ENCODE assay signal across 18 mouse cellular contexts in the genomic region with DNA sequence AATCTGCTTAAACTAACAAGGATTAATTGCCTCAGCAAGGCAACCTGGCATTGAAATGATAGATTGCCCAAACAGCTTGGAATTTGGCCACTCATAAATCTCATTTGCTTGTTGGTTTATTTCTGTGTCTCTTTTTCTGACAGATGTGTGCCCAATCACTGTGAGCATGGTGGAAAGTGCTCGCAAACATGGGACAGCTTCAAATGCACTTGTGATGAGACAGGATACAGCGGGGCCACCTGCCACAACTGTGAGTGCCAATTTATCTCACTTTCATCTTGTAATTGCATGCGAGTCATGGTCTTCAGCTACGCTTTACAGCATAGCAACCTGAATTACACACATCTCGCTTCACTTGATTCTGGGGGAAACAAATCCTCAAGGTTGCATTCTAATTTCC.
A peak's percentile ranks its signal among the peaks of the same experiment; 100 is the strongest.
DNase-seq lines count a peak whose midpoint lies in the region; ATAC-seq and TF ChIP-seq lines count a peak whose summit lies in the region.
"Had no signal": no experiment of that assay in that cellular context is flagged by ENCODE, and none has a peak within 500 bp of the region (broad histone marks: within the 10 kb centered on the region; RNA-seq: fewer than 3 reads in every experiment).

No protein-coding gene starts in this region.

- H3K4me1 ChIP-seq in midbrain, embryonic 13.5 days (replicated peaks) = no peaks in the 10 kb centered on the region
- H3K4me1 ChIP-seq in midbrain, embryonic 10.5 days = no peaks in the 10 kb centered on the region
- no peaks in the 10 kb centered on the region for H3K4me1 ChIP-seq in hindbrain, embryonic 11.5 days (replicated peaks; ENCODE audit: control insufficient read depth, insufficient read depth, low read length)
- H3K4me1 ChIP-seq in midbrain, postnatal 0 days (ENCODE audit: insufficient read depth, low read length) = no peaks in the 10 kb centered on the region
- H3K4me1 ChIP-seq: limb, embryonic 10.5 days had no signal

- TF ChIP-seq CTCF in midbrain, postnatal 0 days (IDR thresholded peaks at IDR 0.05) = no peak

- H3K4me3 ChIP-seq in midbrain, embryonic 13.5 days (replicated peaks) = no peak overlapping the region
- no peak overlapping the region for H3K4me3 ChIP-seq in midbrain, embryonic 10.5 days
- no peak overlapping the region for H3K4me3 ChIP-seq in hindbrain, embryonic 11.5 days (ENCODE audit: low read depth, low read length)
- H3K4me3 ChIP-seq in midbrain, postnatal 0 days (ENCODE audit: low read depth, low read length) = no peak overlapping the region
- H3K4me3 ChIP-seq: limb, embryonic 10.5 days had no signal

- H3K9ac ChIP-seq in midbrain, embryonic 13.5 days (replicated peaks) = no peak overlapping the region
- no peak overlapping the region for H3K9ac ChIP-seq in hindbrain, embryonic 11.5 days (ENCODE audit: low read depth, low read length)
- no peak overlapping the region for H3K9ac ChIP-seq in midbrain, postnatal 0 days (replicated peaks; ENCODE audit: low read length, poor library complexity, severe bottlenecking)

- no peak overlapping the region for H3K27ac ChIP-seq in midbrain, embryonic 13.5 days
- H3K27ac ChIP-seq in midbrain, embryonic 10.5 days (replicated peaks) = no peak overlapping the region
- no peak overlapping the region for H3K27ac ChIP-seq in hindbrain, embryonic 11.5 days (ENCODE audit: low read depth, low read length)
- no peak overlapping the region for H3K27ac ChIP-seq in midbrain, postnatal 0 days (ENCODE audit: low read depth, low read length)
- H3K27ac ChIP-seq: limb, embryonic 10.5 days had no signal

- H3K36me3 ChIP-seq in midbrain, embryonic 13.5 days = no peaks in the 10 kb centered on the region
- H3K36me3 ChIP-seq in midbrain, embryonic 10.5 days = no peaks in the 10 kb centered on the region
- H3K36me3 ChIP-seq in hindbrain, embryonic 11.5 days (ENCODE audit: control insufficient read depth, insufficient read depth, low read length) = no peaks in the 10 kb centered on the region
- no peaks in the 10 kb centered on the region for H3K36me3 ChIP-seq in midbrain, postnatal 0 days (ENCODE audit: insufficient read depth, low read length)
- H3K36me3 ChIP-seq: limb, embryonic 10.5 days had no signal

- peak; percentile 48 to 56 for DNase-seq in cerebellum, postnatal 14 days
- no peak for DNase-seq in cerebellum, adult 8-10 months
- no peak for DNase-seq in midbrain, embryonic 10.5 days (ENCODE audit: low spot score)
- peak; percentile 10 for DNase-seq in hindbrain, embryonic 11.5 days (ENCODE audit: low spot score)
- peak; percentile 73 for DNase-seq in midbrain, postnatal 0 days (ENCODE audit: low spot score)
- DNase-seq in heart, postnatal 4 days = no peak
- DNase-seq in adipocyte (ENCODE audit: low spot score) = no peak
- DNase-seq: adrenal gland, adult 8-10 months; cerebellum, adult 2 months; gastrocnemius, postnatal 25 days; kidney, adult 8-10 months; kidney, postnatal 36 days; lung, adult 2 months; lung, postnatal 4 days had no signal

- no peaks in the 10 kb centered on the region for H3K9me3 ChIP-seq in midbrain, embryonic 13.5 days
- H3K9me3 ChIP-seq in midbrain, embryonic 10.5 days (replicated peaks) = no peaks in the 10 kb centered on the region
- H3K9me3 ChIP-seq in hindbrain, embryonic 11.5 days (ENCODE audit: control insufficient read depth, low read length) = no peaks in the 10 kb centered on the region
- no peaks in the 10 kb centered on the region for H3K9me3 ChIP-seq in midbrain, postnatal 0 days (ENCODE audit: low read length)
- H3K9me3 ChIP-seq: limb, embryonic 10.5 days had no signal

- 66% methylated on average over 5 of the region's 5 CpGs for WGBS in midbrain, embryonic 13.5 days
- WGBS in midbrain, embryonic 10.5 days = 87% methylated on average over 5 of the region's 5 CpGs
- WGBS in hindbrain, embryonic 11.5 days = 65% methylated on average over 5 of the region's 5 CpGs
- 57% methylated on average over 5 of the region's 5 CpGs for WGBS in midbrain, postnatal 0 days

- 0 out of 2 replicates have a peak, but pooled peaks have one; percentile 37 for ATAC-seq in midbrain, embryonic 13.5 days
- peak; percentile 83 for ATAC-seq in hindbrain, embryonic 11.5 days (ENCODE audit: low FRiP score)
- ATAC-seq in midbrain, postnatal 0 days (ENCODE audit: low FRiP score) = no peak
- ATAC-seq: inflammation-experienced regulatory T-cells, adult 6 months had no signal

- H3K27me3 ChIP-seq in midbrain, embryonic 13.5 days = no peaks in the 10 kb centered on the region
- no peaks in the 10 kb centered on the region for H3K27me3 ChIP-seq in midbrain, embryonic 10.5 days (ENCODE audit: low read depth, poor library complexity, severe bottlenecking)
- H3K27me3 ChIP-seq in hindbrain, embryonic 11.5 days (ENCODE audit: control insufficient read depth, insufficient read depth, low read length) = no peaks in the 10 kb centered on the region
- no peaks in the 10 kb centered on the region for H3K27me3 ChIP-seq in midbrain, postnatal 0 days (ENCODE audit: insufficient read depth, low read length)

- no peak overlapping the region for H3K4me2 ChIP-seq in midbrain, embryonic 13.5 days (replicated peaks)
- no peak overlapping the region for H3K4me2 ChIP-seq in hindbrain, embryonic 11.5 days (replicated peaks; ENCODE audit: low read depth, low read length)
- no peak overlapping the region for H3K4me2 ChIP-seq in midbrain, postnatal 0 days (ENCODE audit: low read depth, low read length, poor library complexity, severe bottlenecking)
- H3K4me2 ChIP-seq: liver, embryonic 11.5 days had no signal

Comparison
In these comparisons a context has a peak if more than half of its experiments do, and no peak if none do; other contexts are left out.
1. DNase-seq: peak in cerebellum, postnatal 14 days (2 of 2), hindbrain, embryonic 11.5 days (single experiment) and midbrain, postnatal 0 days (single experiment); none in cerebellum, adult 8-10 months (single experiment), midbrain, embryonic 10.5 days (single experiment), heart, postnatal 4 days (single experiment) and adipocyte (single experiment).